Mouse (Mus musculus): ENCODE measurements around the gene Mef2a. TPM values are rescaled to one million over a fixed set of nuclear protein-coding genes. Genes with fewer than 3 reads are reported as not detected.
A peak's percentile ranks its signal among the peaks of the same experiment; 100 is the strongest.

Mef2a gene
- polyA plus RNA-seq, 1 experiment = 133 TPM

DNA sequence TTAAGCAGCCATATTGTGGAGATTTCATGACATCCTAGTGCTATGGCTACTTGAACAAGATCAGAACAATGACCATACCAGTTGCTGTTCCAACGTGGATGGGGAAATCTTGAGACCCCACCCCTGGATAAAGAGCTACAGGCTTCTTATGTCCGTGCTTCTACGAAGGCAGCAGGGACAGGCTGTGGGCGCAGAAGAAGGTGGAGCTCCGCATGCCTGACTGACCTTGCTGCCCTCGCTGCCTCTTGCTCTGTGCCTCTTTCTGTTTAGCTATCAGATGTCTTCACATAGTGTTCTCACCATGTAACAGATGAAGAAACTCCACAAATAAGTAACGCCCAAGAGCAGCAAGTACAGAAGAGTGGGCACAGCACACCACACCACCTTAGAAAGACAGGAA lies 29.7 kb upstream of the Mef2a start:
- Histone ChIP-seq H3K27ac (ENCODE audit: insufficient read depth, low read depth, low read length) (no peak overlapping the region), H3K4me1 (ENCODE audit: control insufficient read depth, insufficient read depth, low read length) (peaks cover 13% of the 10 kb centered on the region), H3K4me3 (ENCODE audit: insufficient read depth, low read length) (no peak overlapping the region)
- TF ChIP-seq CTCF (IDR thresholded peaks at IDR 0.05; ENCODE audit: low read depth, low read length) (no peak), POLR2A (IDR thresholded peaks at IDR 0.05; ENCODE audit: borderline replicate concordance, low read depth, low read length) (no peak)

DNA sequence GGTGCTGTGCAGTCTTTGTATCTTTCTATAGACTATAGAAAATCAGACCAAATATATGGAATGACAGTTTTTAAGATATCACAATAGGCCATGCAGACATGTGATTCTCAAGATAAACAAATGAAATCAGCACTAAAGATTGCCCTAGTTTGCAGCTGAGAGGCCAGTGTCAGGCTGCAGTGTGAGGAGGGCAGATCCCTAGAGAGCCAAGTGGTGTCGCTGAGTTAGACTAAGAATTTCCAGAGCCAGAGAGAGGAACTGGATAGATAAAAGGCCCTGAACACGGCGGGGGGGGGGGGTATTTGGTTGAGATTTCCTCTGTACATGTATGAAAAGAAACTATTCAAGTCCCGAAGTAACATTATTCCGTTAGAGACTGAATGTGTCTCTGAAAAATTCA lies 28.7 kb upstream of the Mef2a start:
- TF ChIP-seq CTCF (IDR thresholded peaks at IDR 0.05; ENCODE audit: low read depth, low read length) (no peak), POLR2A (IDR thresholded peaks at IDR 0.05; ENCODE audit: borderline replicate concordance, low read depth, low read length) (no peak)
- no peak overlapping the region for H3K4me3 ChIP-seq (ENCODE audit: insufficient read depth, low read length)
- no peak overlapping the region for H3K27ac ChIP-seq (ENCODE audit: insufficient read depth, low read depth, low read length)
- peaks cover 5% of the 10 kb centered on the region; the same call in 1 of the 2 replicates for H3K4me1 ChIP-seq (ENCODE audit: control insufficient read depth, insufficient read depth, low read length)

DNA sequence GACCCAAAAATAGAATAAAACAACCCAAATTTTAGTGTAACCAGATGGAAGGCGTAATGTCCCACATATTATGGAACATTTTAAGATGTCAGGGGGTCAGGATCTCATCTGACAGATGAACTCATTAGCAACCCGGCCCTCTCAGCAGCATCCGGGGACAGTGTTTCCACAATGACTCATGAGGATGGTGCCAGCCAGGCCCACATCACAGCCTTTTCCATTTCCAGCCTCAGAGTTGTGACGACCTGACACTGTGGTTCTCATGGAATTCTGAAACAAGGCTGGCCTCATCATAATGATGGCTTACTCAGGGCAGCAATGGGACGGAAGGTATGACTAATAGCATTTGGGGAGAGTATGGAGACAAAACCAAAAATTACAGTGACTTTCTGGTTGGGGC lies 18.1 kb upstream of the Mef2a start:
- Histone ChIP-seq H3K27ac (ENCODE audit: insufficient read depth, low read depth, low read length) (no peak overlapping the region), H3K4me1 (ENCODE audit: control insufficient read depth, insufficient read depth, low read length) (no peaks in the 10 kb centered on the region; the same call in 1 of the 2 replicates), H3K4me3 (ENCODE audit: insufficient read depth, low read length) (no peak overlapping the region)
- TF ChIP-seq CTCF (IDR thresholded peaks at IDR 0.05; ENCODE audit: low read depth, low read length) (no peak), POLR2A (IDR thresholded peaks at IDR 0.05; ENCODE audit: borderline replicate concordance, low read depth, low read length) (no peak)

DNA sequence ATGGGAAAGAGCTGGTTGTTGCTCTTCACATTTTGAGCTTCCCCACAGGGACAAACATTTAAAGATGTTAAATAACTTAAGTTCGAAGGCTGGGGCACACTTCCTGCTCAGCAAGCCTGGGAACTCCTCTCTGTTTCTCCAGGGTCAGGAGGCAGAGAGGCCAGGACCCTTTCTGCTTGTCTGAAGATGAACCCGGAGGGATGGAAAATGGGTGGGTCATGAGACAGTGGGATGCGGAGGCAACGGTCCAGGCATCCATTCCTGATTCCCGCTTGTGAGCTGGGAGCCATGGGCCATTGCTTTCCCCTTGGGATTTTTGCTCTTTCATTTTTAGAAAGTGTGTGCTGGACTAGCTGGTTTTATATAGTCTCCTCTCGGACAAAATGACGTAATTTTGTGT lies 17.4 kb upstream of the Mef2a start:
- H3K27ac ChIP-seq (ENCODE audit: insufficient read depth, low read depth, low read length) = no peak overlapping the region
- H3K4me3 ChIP-seq (ENCODE audit: insufficient read depth, low read length) = no peak overlapping the region
- no peaks in the 10 kb centered on the region; the same call in 1 of the 2 replicates for H3K4me1 ChIP-seq (ENCODE audit: control insufficient read depth, insufficient read depth, low read length)
- TF ChIP-seq POLR2A (IDR thresholded peaks at IDR 0.05; ENCODE audit: borderline replicate concordance, low read depth, low read length) (no peak), CTCF (IDR thresholded peaks at IDR 0.05; ENCODE audit: low read depth, low read length) (no peak)

DNA sequence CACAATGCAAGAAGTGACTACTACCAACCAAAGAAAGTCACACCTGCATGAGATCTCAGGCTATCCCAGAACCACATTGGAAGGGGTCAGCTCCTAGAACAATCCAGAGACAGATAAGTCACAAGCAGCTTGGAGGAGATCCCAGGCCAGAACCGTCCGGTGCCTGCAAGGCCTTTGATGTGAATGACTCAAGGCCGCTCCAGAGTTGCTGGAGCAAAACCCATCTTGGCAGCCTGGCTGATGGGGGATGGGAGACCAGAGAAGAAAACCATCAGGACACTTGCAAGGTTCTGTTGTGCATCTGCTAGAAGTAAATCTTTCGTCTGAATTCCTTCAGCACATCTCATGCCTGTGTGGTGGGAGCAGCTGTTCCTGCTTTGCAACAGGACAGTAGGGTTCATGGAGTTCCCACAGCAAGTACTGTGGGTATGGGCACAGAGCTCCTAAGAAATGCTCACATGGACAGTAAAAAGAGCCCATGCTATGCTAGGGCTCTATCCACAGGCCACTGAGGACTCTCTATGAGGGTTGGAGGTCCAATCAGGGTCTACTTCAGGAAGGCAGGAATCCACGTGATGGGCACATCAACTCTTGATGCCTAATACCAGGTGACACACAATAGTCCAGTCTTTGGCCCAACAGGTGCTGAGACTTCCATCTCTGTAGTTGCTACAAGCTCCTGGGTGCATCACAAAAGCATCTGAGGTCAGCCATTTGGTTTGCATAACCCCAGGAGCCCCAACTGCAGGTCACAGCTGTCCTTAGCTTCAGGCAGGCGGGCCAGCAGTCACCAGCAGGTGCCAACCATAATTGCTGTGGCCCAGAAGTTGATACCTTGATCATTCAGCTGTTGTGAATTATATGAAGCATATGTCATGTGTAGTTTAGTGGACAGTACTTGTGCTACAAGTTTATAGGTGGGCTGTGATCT lies 12.5 kb upstream of the Mef2a start:
- H3K27ac ChIP-seq (ENCODE audit: insufficient read depth, low read depth, low read length) = no peak overlapping the region
- H3K4me3 ChIP-seq (ENCODE audit: insufficient read depth, low read length) = no peak overlapping the region
- H3K4me1 ChIP-seq (ENCODE audit: control insufficient read depth, insufficient read depth, low read length) = peaks cover 8% of the 10 kb centered on the region
- no peak for TF ChIP-seq CTCF (IDR thresholded peaks at IDR 0.05; ENCODE audit: low read depth, low read length)
- no peak for TF ChIP-seq POLR2A (IDR thresholded peaks at IDR 0.05; ENCODE audit: borderline replicate concordance, low read depth, low read length)

DNA sequence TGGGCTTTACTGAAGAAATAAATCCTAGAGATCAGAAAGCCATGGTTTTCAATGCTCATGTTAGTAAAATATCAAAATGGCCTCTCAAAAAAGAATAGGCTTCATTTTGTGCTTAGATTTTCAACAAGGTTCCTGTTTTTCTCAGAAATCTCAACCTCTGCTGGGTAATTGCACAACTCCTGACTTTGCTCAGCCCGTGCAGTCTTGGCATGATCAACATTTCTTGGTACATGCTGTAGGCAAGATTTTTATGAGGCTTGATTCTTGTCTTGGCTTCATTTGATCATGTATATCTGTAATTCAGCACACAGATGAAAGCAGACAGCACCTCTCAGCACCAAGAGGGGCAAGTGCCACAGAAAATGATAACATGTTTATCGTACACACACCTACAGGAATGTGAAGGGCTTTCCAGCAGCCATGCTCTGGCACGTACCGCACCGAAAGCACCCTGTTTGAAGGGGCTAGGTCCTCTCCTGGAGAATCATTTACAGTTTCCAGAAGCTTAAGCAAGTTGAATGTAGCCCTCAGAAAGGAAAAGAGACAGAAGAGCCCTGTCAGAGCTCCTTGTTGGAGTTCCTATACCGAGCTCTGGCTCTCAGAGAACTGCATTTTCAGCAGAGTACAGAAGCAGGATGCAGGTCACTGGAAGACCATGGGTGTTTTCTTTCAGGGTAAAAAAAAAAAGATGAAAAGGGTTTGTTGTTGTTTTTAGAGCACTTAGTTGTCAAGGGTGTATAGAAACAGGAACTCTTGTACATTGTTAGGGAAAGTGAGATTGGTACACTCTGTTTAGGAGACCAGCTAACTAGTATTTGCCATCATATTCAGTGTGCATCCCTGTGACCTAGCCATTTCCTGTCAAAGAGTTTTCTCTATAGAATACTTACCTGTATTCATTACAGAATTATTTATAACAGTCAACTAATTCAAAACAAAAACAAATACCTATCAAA lies 7.8 kb upstream of the Mef2a start:
- Histone ChIP-seq H3K4me3 (ENCODE audit: insufficient read depth, low read length) (no peak overlapping the region), H3K27ac (ENCODE audit: insufficient read depth, low read depth, low read length) (peak overlapping the region; percentile 71), H3K4me1 (ENCODE audit: control insufficient read depth, insufficient read depth, low read length) (peaks cover 13% of the 10 kb centered on the region)
- TF ChIP-seq POLR2A (IDR thresholded peaks at IDR 0.05; ENCODE audit: borderline replicate concordance, low read depth, low read length) (no peak), CTCF (IDR thresholded peaks at IDR 0.05; ENCODE audit: low read depth, low read length) (no peak)

DNA sequence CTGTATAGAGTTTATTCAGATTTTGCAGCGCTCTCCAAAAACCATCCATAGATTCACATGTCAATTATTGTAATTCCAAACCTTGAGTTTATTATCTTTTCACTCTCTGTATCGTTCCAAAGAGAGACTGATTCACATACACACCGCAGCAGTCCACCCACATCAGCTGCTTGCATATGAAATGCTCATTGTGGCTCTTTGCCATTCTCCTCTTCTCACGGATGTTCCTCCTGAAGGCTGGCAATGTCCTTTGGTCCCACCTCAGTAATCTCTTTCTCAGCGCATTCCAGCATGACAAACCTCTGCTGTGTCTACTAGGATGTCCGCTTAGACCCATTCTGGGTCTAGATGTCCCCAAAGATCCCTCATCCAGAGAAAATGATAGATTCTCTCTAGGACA lies 4.1 kb upstream of the Mef2a start:
- H3K4me3 ChIP-seq (ENCODE audit: insufficient read depth, low read length) = no peak overlapping the region
- H3K4me1 ChIP-seq (ENCODE audit: control insufficient read depth, insufficient read depth, low read length) = peaks cover 28% of the 10 kb centered on the region
- H3K27ac ChIP-seq (ENCODE audit: insufficient read depth, low read depth, low read length) = no peak overlapping the region
- TF ChIP-seq CTCF (IDR thresholded peaks at IDR 0.05; ENCODE audit: low read depth, low read length) (no peak), POLR2A (IDR thresholded peaks at IDR 0.05; ENCODE audit: borderline replicate concordance, low read depth, low read length) (no peak)

DNA sequence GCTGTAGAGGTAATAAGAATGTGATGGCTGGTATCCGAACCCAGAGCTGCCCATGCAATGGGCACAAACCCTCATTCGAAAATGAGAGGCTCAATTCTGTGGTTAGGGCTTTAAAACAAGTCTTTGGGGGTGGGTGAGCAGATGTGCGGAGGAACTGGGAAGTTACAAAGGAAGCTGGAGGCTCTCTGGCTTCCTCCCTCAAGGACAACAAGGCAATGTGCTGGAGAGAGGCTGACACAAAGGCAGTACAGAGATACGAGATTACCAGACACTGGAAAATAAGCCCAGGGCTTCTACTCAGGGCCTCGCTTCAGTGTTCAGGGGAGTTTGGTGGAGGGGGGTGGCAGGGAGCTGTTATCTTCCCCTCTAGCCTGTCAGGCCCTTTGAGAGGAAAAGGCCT lies 1.3 kb upstream of the Mef2a start:
- Histone ChIP-seq H3K27ac (ENCODE audit: insufficient read depth, low read depth, low read length) (peak overlapping the region; percentile 100), H3K4me3 (ENCODE audit: insufficient read depth, low read length) (peak overlapping the region; percentile 61), H3K4me1 (ENCODE audit: control insufficient read depth, insufficient read depth, low read length) (peaks cover 18% of the 10 kb centered on the region)
- TF ChIP-seq POLR2A (IDR thresholded peaks at IDR 0.05; ENCODE audit: borderline replicate concordance, low read depth, low read length) = no peak
- no peak for TF ChIP-seq CTCF (IDR thresholded peaks at IDR 0.05; ENCODE audit: low read depth, low read length)

DNA sequence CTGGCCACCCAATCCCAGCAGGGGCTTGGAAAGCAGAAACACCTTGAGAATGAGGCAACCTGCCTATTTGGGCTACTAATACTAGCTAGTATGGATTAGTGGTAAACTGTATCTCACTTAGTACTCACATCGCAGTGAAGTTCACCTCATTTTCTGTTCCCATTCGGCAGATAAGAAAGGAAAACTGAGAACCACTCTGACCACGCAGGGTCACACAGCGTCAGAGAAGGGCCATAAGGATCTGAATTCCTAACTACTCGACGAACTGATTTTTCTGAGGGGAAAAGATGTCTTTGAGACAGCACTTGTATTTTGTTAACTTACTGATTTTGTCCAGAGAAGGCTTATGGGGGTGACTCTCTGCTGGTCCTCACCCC lies 914 bp upstream of the Mef2a start:
- H3K4me1 ChIP-seq (ENCODE audit: control insufficient read depth, insufficient read depth, low read length) = peaks cover 21% of the 10 kb centered on the region
- TF ChIP-seq CTCF (IDR thresholded peaks at IDR 0.05; ENCODE audit: low read depth, low read length) (no peak), POLR2A (IDR thresholded peaks at IDR 0.05; ENCODE audit: borderline replicate concordance, low read depth, low read length) (no peak)
- peak overlapping the region; percentile 61 for H3K4me3 ChIP-seq (ENCODE audit: insufficient read depth, low read length)
- peak overlapping the region; percentile 100 for H3K27ac ChIP-seq (ENCODE audit: insufficient read depth, low read depth, low read length)

Data from bone marrow macrophage, adult 2 months (primary cell).